Mouse (Mus musculus) hindbrain, embryonic 13.5 days (tissue): ENCODE measurements around the gene Cfap54. TPM values are rescaled to one million over a fixed set of nuclear protein-coding genes. Genes with fewer than 3 reads are reported as not detected.

ENCODE experiments used
- ATAC-seq: fragments of 200-750 bp; cut with Nextera tagmentation; 2 replicates; pipeline ENCODE4 v1.8.0; 2017; ENCODE audit warnings: moderate TSS enrichment; ENCODE audit not compliant: low FRiP score
- H3K27ac ChIP-seq: fragments of 300-500 bp; sonication (generic); 2 replicates; pipeline ENCODE4 v1.5.1; 2015; ENCODE audit warnings: inconsistent platforms, mild to moderate bottlenecking, moderate library complexity
- H3K27me3 ChIP-seq: fragments of 300-500 bp; sonication (generic); 2 replicates; pipeline ENCODE4 v1.6.1; 2015; ENCODE audit warnings: mild to moderate bottlenecking, inconsistent platforms
- H3K36me3 ChIP-seq: fragments of 300-500 bp; sonication (generic); 2 replicates; pipeline ENCODE4 v1.6.1; 2015; ENCODE audit warnings: mild to moderate bottlenecking, inconsistent platforms
- H3K4me1 ChIP-seq: fragments of 300-500 bp; sonication (generic); replicated peaks from 2 replicates; pipeline ENCODE4 v1.6.1; 2015; ENCODE audit warnings: inconsistent platforms
- H3K4me2 ChIP-seq: fragments of 300-500 bp; sonication (generic); 2 replicates; pipeline ENCODE4 v1.6.1; 2015; ENCODE audit warnings: inconsistent platforms, mild to moderate bottlenecking, moderate library complexity
- H3K4me3 ChIP-seq: fragments of 300-500 bp; sonication (generic); 2 replicates; pipeline ENCODE4 v1.5.1; 2015; ENCODE audit warnings: mild to moderate bottlenecking, inconsistent platforms
- H3K9ac ChIP-seq: fragments of 300-500 bp; sonication (generic); 2 replicates; pipeline ENCODE4 v1.6.1; 2015; ENCODE audit warnings: mild to moderate bottlenecking, inconsistent platforms
- H3K9me3 ChIP-seq: fragments of 300-500 bp; sonication (generic); 2 replicates; pipeline ENCODE4 v1.6.1; 2016; ENCODE audit warnings: inconsistent platforms
- WGBS: fragments of 180-500 bp; shearing (Covaris S2); methylation state at CpG from one replicate; pipeline ENCODE4 v1.1.7; 2015; 5-methylcytosine and 5-hydroxymethylcytosine counted together
- polyA plus RNA-seq: library from polyadenylated mRNA; unstranded; fragments of >200 nt; fragmentation: Nextera tagmentation; extraction: Ambion mirVana; gene quantifications from 2 replicates; pipeline ENCODE4 v1.2.1, GENCODE M21; 2015

Gene Cfap54
- polyA plus RNA-seq, 1 experiment from 2014 or later, result 3.6 TPM

- no peak overlapping the region for H3K4me3 ChIP-seq
- no peaks in the 10 kb centered on the region for H3K36me3 ChIP-seq
- no peak overlapping the region for H3K27ac ChIP-seq
- H3K4me1 ChIP-seq, result no peaks in the 10 kb centered on the region
- no peaks in the 10 kb centered on the region for H3K9me3 ChIP-seq
- H3K4me2 ChIP-seq, result no peak overlapping the region
- H3K27me3 ChIP-seq, result no peaks in the 10 kb centered on the region
- H3K9ac ChIP-seq, result no peak overlapping the region
- no peak for ATAC-seq
- 92% methylated on average over 3 of the region's 3 CpGs for WGBS
These were observed 35.2 kb upstream of the Cfap54 start for GRCm38 (mm10) chr10:93116636-93117035.

- no peaks in the 10 kb centered on the region for H3K4me1 ChIP-seq
- no peaks in the 10 kb centered on the region for H3K27me3 ChIP-seq
- H3K4me3 ChIP-seq, result no peak overlapping the region
- no peak overlapping the region for H3K9ac ChIP-seq
- WGBS, result 100% methylated on average over 1 of the region's 1 CpGs
- no peaks in the 10 kb centered on the region for H3K36me3 ChIP-seq
- H3K9me3 ChIP-seq, result no peaks in the 10 kb centered on the region
- ATAC-seq, result no peak
- no peak overlapping the region for H3K4me2 ChIP-seq
- no peak overlapping the region for H3K27ac ChIP-seq
These were observed 34.3 kb upstream of the Cfap54 start for GRCm38 (mm10) chr10:93115743-93116142.

- ATAC-seq, result no peak
These were observed 33.4 kb upstream of the Cfap54 start for GRCm38 (mm10) chr10:93114782-93115181.

GRCm38 (mm10) chr10:93113968-93114367 is 32.5 kb upstream of the Cfap54 start:
- WGBS, result 90% methylated on average over 8 of the region's 8 CpGs
- no peak for ATAC-seq
- H3K27ac ChIP-seq, result no peak overlapping the region
- H3K36me3 ChIP-seq, result no peaks in the 10 kb centered on the region
- H3K27me3 ChIP-seq, result no peaks in the 10 kb centered on the region
- no peaks in the 10 kb centered on the region for H3K4me1 ChIP-seq
- H3K9me3 ChIP-seq, result no peaks in the 10 kb centered on the region
- H3K4me3 ChIP-seq, result no peak overlapping the region
- no peak overlapping the region for H3K4me2 ChIP-seq
- H3K9ac ChIP-seq, result no peak overlapping the region

More at GRCm38 (mm10) chr10:93114782-93115181, 33.4 kb upstream of the Cfap54 start:
- Histone ChIP-seq H3K4me1 (no peaks in the 10 kb centered on the region), H3K9me3 (no peaks in the 10 kb centered on the region), H3K4me3 (no peak overlapping the region), H3K27ac (no peak overlapping the region), H3K36me3 (no peaks in the 10 kb centered on the region), H3K27me3 (no peaks in the 10 kb centered on the region), H3K4me2 (no peak overlapping the region), H3K9ac (no peak overlapping the region)
- 67% methylated on average over 1 of the region's 1 CpGs for WGBS

- WGBS, result 95% methylated on average over 6 of the region's 6 CpGs
- Histone ChIP-seq H3K27ac (no peak overlapping the region), H3K27me3 (no peaks in the 10 kb centered on the region), H3K4me2 (no peak overlapping the region), H3K9ac (no peak overlapping the region), H3K9me3 (no peaks in the 10 kb centered on the region), H3K36me3 (no peaks in the 10 kb centered on the region), H3K4me3 (no peak overlapping the region), H3K4me1 (no peaks in the 10 kb centered on the region)
- ATAC-seq, result no peak
These were observed 30.6 kb upstream of the Cfap54 start for GRCm38 (mm10) chr10:93112021-93112420.

- H3K4me1 ChIP-seq, result no peaks in the 10 kb centered on the region
- H3K36me3 ChIP-seq, result no peaks in the 10 kb centered on the region
- H3K9me3 ChIP-seq, result no peaks in the 10 kb centered on the region
- no peak overlapping the region for H3K9ac ChIP-seq
- no peak overlapping the region for H3K27ac ChIP-seq
- H3K4me3 ChIP-seq, result no peak overlapping the region
- no peak for ATAC-seq
- no peak overlapping the region for H3K4me2 ChIP-seq
- no peaks in the 10 kb centered on the region for H3K27me3 ChIP-seq
- WGBS, result 43% methylated on average over 8 of the region's 8 CpGs
These were observed 30.0 kb upstream of the Cfap54 start for GRCm38 (mm10) chr10:93111412-93111811.

- no peaks in the 10 kb centered on the region for H3K27me3 ChIP-seq
- no peak overlapping the region for H3K27ac ChIP-seq
- no peak overlapping the region for H3K9ac ChIP-seq
- no peaks in the 10 kb centered on the region for H3K36me3 ChIP-seq
- WGBS, result 69% methylated on average over 7 of the region's 7 CpGs
- H3K4me2 ChIP-seq, result no peak overlapping the region
- no peak for ATAC-seq
- no peak overlapping the region for H3K4me3 ChIP-seq
- H3K4me1 ChIP-seq, result no peaks in the 10 kb centered on the region
- H3K9me3 ChIP-seq, result no peaks in the 10 kb centered on the region
These were observed 23.9 kb upstream of the Cfap54 start for GRCm38 (mm10) chr10:93105358-93105757.

- H3K4me1 ChIP-seq, result no peaks in the 10 kb centered on the region
- no peak for ATAC-seq
- H3K4me3 ChIP-seq, result no peak overlapping the region
These were observed 22.9 kb upstream of the Cfap54 start for GRCm38 (mm10) chr10:93104357-93104756.

GRCm38 (mm10) chr10:93103676-93104075 is 22.3 kb upstream of the Cfap54 start:
- Histone ChIP-seq H3K27me3 (no peaks in the 10 kb centered on the region), H3K27ac (no peak overlapping the region), H3K4me1 (no peaks in the 10 kb centered on the region), H3K4me3 (no peak overlapping the region), H3K4me2 (no peak overlapping the region), H3K9me3 (no peaks in the 10 kb centered on the region), H3K36me3 (no peaks in the 10 kb centered on the region), H3K9ac (no peak overlapping the region)
- ATAC-seq, result no peak
- 77% methylated on average over 11 of the region's 11 CpGs for WGBS

More at GRCm38 (mm10) chr10:93104357-93104756, 22.9 kb upstream of the Cfap54 start:
- Histone ChIP-seq H3K9me3 (no peaks in the 10 kb centered on the region), H3K9ac (no peak overlapping the region), H3K4me2 (no peak overlapping the region), H3K27ac (no peak overlapping the region), H3K36me3 (no peaks in the 10 kb centered on the region), H3K27me3 (no peaks in the 10 kb centered on the region)
- WGBS, result 83% methylated on average over 6 of the region's 6 CpGs

GRCm38 (mm10) chr10:93102321-93102720 is 20.9 kb upstream of the Cfap54 start:
- no peaks in the 10 kb centered on the region for H3K36me3 ChIP-seq
- 79% methylated on average over 5 of the region's 5 CpGs for WGBS
- H3K9me3 ChIP-seq, result no peaks in the 10 kb centered on the region
- ATAC-seq, result no peak
- H3K4me1 ChIP-seq, result no peaks in the 10 kb centered on the region
- H3K27me3 ChIP-seq, result no peaks in the 10 kb centered on the region
- H3K4me3 ChIP-seq, result no peak overlapping the region
- H3K27ac ChIP-seq, result no peak overlapping the region
- H3K9ac ChIP-seq, result no peak overlapping the region
- H3K4me2 ChIP-seq, result no peak overlapping the region

- ATAC-seq, result no peak
- Histone ChIP-seq H3K4me3 (no peak overlapping the region), H3K27me3 (no peaks in the 10 kb centered on the region), H3K9me3 (no peaks in the 10 kb centered on the region), H3K4me2 (no peak overlapping the region), H3K36me3 (no peaks in the 10 kb centered on the region), H3K27ac (no peak overlapping the region), H3K4me1 (no peaks in the 10 kb centered on the region), H3K9ac (no peak overlapping the region)
- 78% methylated on average over 7 of the region's 7 CpGs for WGBS
These were observed 16.9 kb upstream of the Cfap54 start for GRCm38 (mm10) chr10:93098211-93098805.

GRCm38 (mm10) chr10:93097439-93097838 is 16.0 kb upstream of the Cfap54 start:
- H3K9ac ChIP-seq, result no peak overlapping the region
- no peaks in the 10 kb centered on the region for H3K9me3 ChIP-seq
- 94% methylated on average over 7 of the region's 7 CpGs for WGBS
- no peaks in the 10 kb centered on the region for H3K36me3 ChIP-seq
- H3K4me1 ChIP-seq, result no peaks in the 10 kb centered on the region
- no peak overlapping the region for H3K27ac ChIP-seq
- H3K27me3 ChIP-seq, result no peaks in the 10 kb centered on the region
- H3K4me3 ChIP-seq, result no peak overlapping the region
- no peak overlapping the region for H3K4me2 ChIP-seq
- ATAC-seq, result no peak

- ATAC-seq, result no peak
- no peaks in the 10 kb centered on the region for H3K9me3 ChIP-seq
- H3K4me2 ChIP-seq, result no peak overlapping the region
- no peaks in the 10 kb centered on the region for H3K36me3 ChIP-seq
- no peaks in the 10 kb centered on the region for H3K27me3 ChIP-seq
- no peak overlapping the region for H3K4me3 ChIP-seq
- WGBS, result 82% methylated on average over 4 of the region's 4 CpGs
- no peaks in the 10 kb centered on the region for H3K4me1 ChIP-seq
- no peak overlapping the region for H3K9ac ChIP-seq
- H3K27ac ChIP-seq, result no peak overlapping the region
These were observed 14.4 kb upstream of the Cfap54 start for GRCm38 (mm10) chr10:93095827-93096226.
